Mouse (Mus musculus): ENCODE data around the gene Fam178b. TPM values are rescaled to one million over a fixed set of nuclear protein-coding genes. Genes with fewer than 3 reads are reported as not detected.

Gene Fam178b
- polyA plus RNA-seq, 1 experiment from 2014 or later = 1.6 TPM

- Histone ChIP-seq H3K27ac (peak overlapping the region; percentile 92), H3K4me1 (peaks cover 81% of the 10 kb centered on the region), H3K9me3 (replicated peaks) (no peaks in the 10 kb centered on the region), H3K36me3 (no peaks in the 10 kb centered on the region), H3K27me3 (ENCODE audit: low read depth, poor library complexity, severe bottlenecking) (no peaks in the 10 kb centered on the region), H3K4me3 (peak overlapping the region; percentile 33)
- DNase-seq (ENCODE audit: low spot score) = peak; percentile 88
- 35% methylated on average over 13 of the region's 13 CpGs for WGBS
Measured at GRCm38 (mm10) chr1:36588476-36589450, 94.2 kb downstream of the Fam178b start.

GRCm38 (mm10) chr1:36587860-36588259 lies 95.1 kb downstream of the Fam178b start:
- DNase-seq (ENCODE audit: low spot score) = no peak
- WGBS = 90% methylated on average over 6 of the region's 6 CpGs
- H3K4me3 ChIP-seq = no peak overlapping the region
- H3K4me1 ChIP-seq = peaks cover 86% of the 10 kb centered on the region
- H3K9me3 ChIP-seq (replicated peaks) = no peaks in the 10 kb centered on the region
- H3K27ac ChIP-seq = peak overlapping the region; percentile 92
- H3K27me3 ChIP-seq (ENCODE audit: low read depth, poor library complexity, severe bottlenecking) = no peaks in the 10 kb centered on the region
- no peaks in the 10 kb centered on the region for H3K36me3 ChIP-seq

GRCm38 (mm10) chr1:36586288-36586687 lies 96.7 kb downstream of the Fam178b start:
- peak; percentile 61 for DNase-seq (ENCODE audit: low spot score)
- H3K36me3 ChIP-seq = no peaks in the 10 kb centered on the region
- peak overlapping the region; percentile 14; the same call in 1 of the 2 replicates for H3K4me3 ChIP-seq
- no peaks in the 10 kb centered on the region for H3K27me3 ChIP-seq (ENCODE audit: low read depth, poor library complexity, severe bottlenecking)
- peak overlapping the region; percentile 92 for H3K27ac ChIP-seq
- no peaks in the 10 kb centered on the region for H3K9me3 ChIP-seq (replicated peaks)
- WGBS = 16% methylated on average over 4 of the region's 4 CpGs
- H3K4me1 ChIP-seq = peaks cover 94% of the 10 kb centered on the region

GRCm38 (mm10) chr1:36583408-36584116 lies 99.4 kb downstream of the Fam178b start:
- Histone ChIP-seq H3K27ac (peak overlapping the region; percentile 77), H3K36me3 (no peaks in the 10 kb centered on the region), H3K9me3 (replicated peaks) (no peaks in the 10 kb centered on the region), H3K4me1 (peaks cover 90% of the 10 kb centered on the region), H3K27me3 (ENCODE audit: low read depth, poor library complexity, severe bottlenecking) (no peaks in the 10 kb centered on the region), H3K4me3 (no peak overlapping the region)
- DNase-seq (ENCODE audit: low spot score) = no peak
- 80% methylated on average over 8 of the region's 8 CpGs for WGBS

DNA sequence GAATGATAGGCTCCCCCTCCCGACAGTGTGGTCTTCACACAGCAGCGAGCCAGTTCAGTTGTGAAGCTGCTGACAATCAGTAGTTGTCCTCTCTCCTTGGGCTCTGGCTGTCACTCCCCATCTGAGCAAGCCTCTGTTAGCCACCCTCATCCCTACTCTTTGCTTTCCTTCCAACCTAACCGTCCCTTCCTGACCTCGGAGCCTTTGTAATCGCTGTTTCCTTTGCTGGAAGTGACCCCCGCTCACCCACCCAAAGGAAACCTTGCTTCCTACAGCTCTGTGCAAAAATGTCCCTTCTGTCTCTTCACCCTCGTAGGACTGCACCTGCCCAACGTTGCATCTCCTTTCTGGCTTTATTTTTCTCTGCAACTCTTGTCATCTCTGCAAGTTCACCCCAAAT lies 100.8 kb downstream of the Fam178b start:
- no peak overlapping the region for H3K4me3 ChIP-seq
- no peaks in the 10 kb centered on the region for H3K36me3 ChIP-seq
- H3K9me3 ChIP-seq (replicated peaks) = no peaks in the 10 kb centered on the region
- peak overlapping the region; percentile 89 for H3K27ac ChIP-seq
- DNase-seq (ENCODE audit: low spot score) = no peak
- WGBS = 84% methylated on average over 8 of the region's 8 CpGs
- H3K27me3 ChIP-seq (ENCODE audit: low read depth, poor library complexity, severe bottlenecking) = no peaks in the 10 kb centered on the region
- peaks cover 90% of the 10 kb centered on the region for H3K4me1 ChIP-seq

DNA sequence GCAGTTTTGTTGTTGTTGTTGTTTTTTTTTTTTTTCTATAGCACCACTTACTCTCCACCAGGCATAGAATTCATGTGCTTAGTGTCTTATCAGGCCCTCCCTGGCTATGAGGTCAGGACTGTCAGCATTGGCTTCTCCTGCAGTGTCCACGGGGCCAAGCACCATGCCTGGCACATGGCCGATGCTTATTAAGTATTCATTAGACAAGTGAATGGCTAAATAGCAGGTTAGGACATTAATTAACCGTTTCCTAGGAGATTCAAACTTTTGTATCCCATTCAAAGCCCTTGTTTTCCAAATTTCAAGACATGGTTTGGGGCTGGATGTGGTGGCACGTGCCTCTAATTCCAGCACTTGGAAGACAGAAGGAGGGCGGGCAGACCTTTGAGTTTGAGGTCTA lies 101.7 kb downstream of the Fam178b start:
- Histone ChIP-seq H3K36me3 (no peaks in the 10 kb centered on the region), H3K4me3 (0 out of 2 replicates have a peak overlapping the region, but pooled peaks have one; percentile 40), H3K9me3 (replicated peaks) (no peaks in the 10 kb centered on the region), H3K4me1 (peaks cover 90% of the 10 kb centered on the region), H3K27me3 (ENCODE audit: low read depth, poor library complexity, severe bottlenecking) (no peaks in the 10 kb centered on the region), H3K27ac (peak overlapping the region; percentile 89)
- no peak for DNase-seq (ENCODE audit: low spot score)
- 81% methylated on average over 5 of the region's 5 CpGs for WGBS

GRCm38 (mm10) chr1:36580384-36581207 lies 102.4 kb downstream of the Fam178b start:
- Histone ChIP-seq H3K36me3 (no peaks in the 10 kb centered on the region), H3K27ac (peak overlapping the region; percentile 89), H3K4me3 (peak overlapping the region; percentile 40), H3K4me1 (peaks cover 90% of the 10 kb centered on the region), H3K27me3 (ENCODE audit: low read depth, poor library complexity, severe bottlenecking) (no peaks in the 10 kb centered on the region), H3K9me3 (replicated peaks) (no peaks in the 10 kb centered on the region)
- WGBS = 1% methylated on average over 17 of the region's 17 CpGs
- peak; percentile 70 for DNase-seq (ENCODE audit: low spot score)

GRCm38 (mm10) chr1:36579974-36580383 lies 103.0 kb downstream of the Fam178b start:
- H3K4me3 ChIP-seq = peak overlapping the region; percentile 40
- no peaks in the 10 kb centered on the region for H3K27me3 ChIP-seq (ENCODE audit: low read depth, poor library complexity, severe bottlenecking)
- peaks cover 90% of the 10 kb centered on the region for H3K4me1 ChIP-seq

DNA sequence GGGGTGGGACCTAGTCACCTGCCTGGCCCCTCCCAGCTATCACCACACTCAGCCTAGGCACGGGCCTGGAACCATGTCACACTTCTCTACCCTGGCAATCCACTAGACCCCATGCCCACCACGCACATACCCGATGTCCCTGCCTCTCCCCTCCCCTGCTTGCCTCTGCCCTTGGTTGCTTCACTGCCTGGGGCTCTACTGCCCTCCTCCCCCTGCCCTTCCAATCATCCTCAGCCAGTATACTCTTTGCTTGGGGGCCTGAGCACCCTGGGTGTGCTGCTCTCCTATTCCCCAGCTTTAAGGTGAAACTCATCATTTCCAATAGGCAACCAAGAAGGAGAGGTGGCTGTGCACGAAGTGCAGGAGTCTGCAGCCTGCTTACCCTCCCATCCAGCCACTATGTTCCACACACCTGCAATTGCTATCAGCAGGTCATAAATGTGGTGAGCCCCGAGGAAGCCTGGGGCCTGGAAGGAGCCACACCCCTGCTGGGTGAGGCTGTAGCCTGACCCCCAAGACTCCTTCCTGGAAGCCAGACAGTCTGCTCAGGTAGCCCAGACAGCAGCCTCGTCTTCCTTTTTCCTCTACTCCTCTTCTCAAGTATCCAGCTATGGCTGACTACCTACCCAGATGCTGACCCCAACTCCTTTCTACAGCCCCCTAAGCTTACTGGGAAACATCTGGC lies 105.8 kb downstream of the Fam178b start:
- peak overlapping the region; percentile 77 for H3K27ac ChIP-seq
- no peaks in the 10 kb centered on the region for H3K27me3 ChIP-seq (ENCODE audit: low read depth, poor library complexity, severe bottlenecking)
- no peaks in the 10 kb centered on the region for H3K9me3 ChIP-seq (replicated peaks)
- no peak overlapping the region for H3K4me3 ChIP-seq
- H3K36me3 ChIP-seq = no peaks in the 10 kb centered on the region
- H3K4me1 ChIP-seq = peaks cover 95% of the 10 kb centered on the region
- DNase-seq (ENCODE audit: low spot score) = no peak
- WGBS = 52% methylated on average over 6 of the region's 6 CpGs

More at GRCm38 (mm10) chr1:36579974-36580383, 103.0 kb downstream of the Fam178b start:
- DNase-seq (ENCODE audit: low spot score) = no peak
- 44% methylated on average over 6 of the region's 6 CpGs for WGBS
- H3K27ac ChIP-seq = peak overlapping the region; percentile 89
- no peaks in the 10 kb centered on the region for H3K36me3 ChIP-seq
- no peaks in the 10 kb centered on the region for H3K9me3 ChIP-seq (replicated peaks)

- no peak for DNase-seq (ENCODE audit: low spot score)
- Histone ChIP-seq H3K27ac (peak overlapping the region; percentile 77), H3K4me1 (peaks cover 90% of the 10 kb centered on the region), H3K36me3 (no peaks in the 10 kb centered on the region), H3K4me3 (no peak overlapping the region), H3K27me3 (ENCODE audit: low read depth, poor library complexity, severe bottlenecking) (no peaks in the 10 kb centered on the region), H3K9me3 (replicated peaks) (no peaks in the 10 kb centered on the region)
- WGBS = 58% methylated on average over 6 of the region's 6 CpGs
Measured at GRCm38 (mm10) chr1:36575347-36575746, 107.6 kb downstream of the Fam178b start.

DNA sequence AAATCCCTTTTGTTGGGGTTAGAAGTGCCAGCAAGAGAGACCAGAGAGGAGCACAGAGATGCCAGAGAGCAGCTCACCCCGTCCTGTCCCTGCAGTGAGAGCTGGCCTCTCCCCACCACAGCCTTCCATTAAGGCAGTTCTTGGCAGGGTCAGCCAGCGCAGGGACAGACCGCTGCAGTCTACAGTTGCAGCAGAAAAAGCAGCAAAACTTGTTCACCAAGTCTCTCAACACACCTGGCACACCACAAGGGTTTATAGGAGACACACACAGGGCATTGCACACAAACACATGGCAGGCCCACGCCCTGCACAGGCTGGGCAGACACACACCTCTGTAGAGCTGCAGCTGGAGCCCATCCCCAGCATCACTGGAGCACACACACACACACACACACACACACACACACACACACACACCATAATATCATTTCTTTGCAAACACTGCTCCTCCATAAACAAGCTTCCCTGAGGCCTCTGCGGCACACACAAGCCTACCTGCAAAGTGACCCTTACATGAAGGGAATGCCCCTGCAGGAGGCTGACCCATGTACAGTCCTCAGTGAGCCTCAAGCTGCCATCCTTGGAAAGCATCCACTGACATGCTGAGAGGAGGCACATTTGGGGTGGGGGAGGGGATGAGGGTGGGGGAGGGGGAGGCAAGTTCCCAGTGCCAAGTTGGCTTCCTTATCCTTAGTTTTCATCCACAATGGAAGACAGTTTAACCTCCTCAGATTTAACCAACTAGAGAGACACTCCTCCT lies 108.6 kb downstream of the Fam178b start:
- peak overlapping the region; percentile 8 for H3K27ac ChIP-seq
- H3K9me3 ChIP-seq (replicated peaks) = no peaks in the 10 kb centered on the region
- no peak for DNase-seq (ENCODE audit: low spot score)
- no peaks in the 10 kb centered on the region for H3K36me3 ChIP-seq
- WGBS = 80% methylated on average over 5 of the region's 5 CpGs
- no peaks in the 10 kb centered on the region for H3K27me3 ChIP-seq (ENCODE audit: low read depth, poor library complexity, severe bottlenecking)
- H3K4me3 ChIP-seq = no peak overlapping the region
- peaks cover 90% of the 10 kb centered on the region for H3K4me1 ChIP-seq
